Mouse (Mus musculus): ENCODE measurements around the gene Cst9.

DNA sequence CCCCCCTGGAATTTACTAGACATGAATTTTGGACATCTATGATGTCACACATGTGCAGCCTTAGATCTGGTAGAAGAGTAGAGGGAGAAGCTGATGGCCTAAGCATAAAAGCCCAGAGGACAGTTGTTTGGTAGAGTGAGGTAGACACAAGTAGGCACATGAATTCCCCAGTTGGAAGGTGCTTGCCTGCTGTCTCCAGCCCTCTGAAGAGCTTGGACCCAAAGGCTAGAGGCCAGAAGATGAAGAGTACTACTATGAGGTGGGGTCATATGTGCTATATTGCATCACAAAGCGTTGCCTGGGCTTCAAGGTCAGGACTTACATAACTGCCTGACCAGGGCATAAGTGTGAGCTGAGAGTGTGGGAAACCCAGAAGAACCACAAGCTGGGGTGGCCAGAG lies 36.5 kb upstream of the Cst9 start, which contains the start of gene Cst8:
- TF ChIP-seq POLR2A (IDR thresholded peaks at IDR 0.05; ENCODE audit: extremely low read depth, insufficient read depth, low read length) (no peak), CTCF (IDR thresholded peaks at IDR 0.05; ENCODE audit: low read depth, low read length) (no peak)

Data from liver, adult 2 months (tissue).